Mouse (Mus musculus) limb, embryonic 11.5 days (tissue): ENCODE measurements around the gene Fbxw7. TPM values are rescaled to one million over a fixed set of nuclear protein-coding genes. Genes with fewer than 3 reads are reported as not detected.
A peak's percentile ranks its signal among the peaks of the same experiment; 100 is the strongest.

ENCODE experiments used
- ATAC-seq: fragments of 200-750 bp; cut with Nextera tagmentation; 2 replicates; pipeline ENCODE4 v1.8.0; 2017; ENCODE audit warnings: low read depth; ENCODE audit not compliant: insufficient number of reproducible peaks, low FRiP score, low TSS enrichment
- DNase-seq: peaks from one replicate; pipeline ENCODE4 v3.0.0-alpha.2; 2015; ENCODE audit warnings: low spot score
- H3K27ac ChIP-seq: fragments of 300-500 bp; sonication (generic); replicated peaks from 2 replicates; pipeline ENCODE4 v1.5.1; 2014; ENCODE audit warnings: low read depth, mild to moderate bottlenecking, low read length
- H3K27me3 ChIP-seq: fragments of 300-500 bp; sonication (generic); 2 replicates; pipeline ENCODE4 v1.6.1; 2014; ENCODE audit warnings: mild to moderate bottlenecking, low read length, mixed read lengths; ENCODE audit not compliant: control insufficient read depth, insufficient read depth
- H3K36me3 ChIP-seq: fragments of 300-500 bp; sonication (generic); 2 replicates; pipeline ENCODE4 v1.6.1; 2014; ENCODE audit warnings: mild to moderate bottlenecking, low read length, moderate library complexity, mixed read lengths; ENCODE audit not compliant: control insufficient read depth, insufficient read depth
- H3K4me1 ChIP-seq: fragments of 300-500 bp; sonication (generic); 2 replicates; pipeline ENCODE4 v1.6.1; 2014; ENCODE audit warnings: low read length, mixed read lengths; ENCODE audit not compliant: control insufficient read depth, insufficient read depth
- H3K4me2 ChIP-seq: fragments of 300-500 bp; sonication (generic); 2 replicates; pipeline ENCODE4 v1.6.1; 2014; ENCODE audit warnings: low read depth, mild to moderate bottlenecking, moderate library complexity; ENCODE audit not compliant: severe bottlenecking
- H3K4me3 ChIP-seq: fragments of 300-500 bp; sonication (generic); 2 replicates; pipeline ENCODE4 v1.5.1; 2014; ENCODE audit warnings: low read depth, low read length
- H3K9ac ChIP-seq: fragments of 300-500 bp; sonication (generic); 2 replicates; pipeline ENCODE4 v1.6.1; 2014; ENCODE audit warnings: mild to moderate bottlenecking, low read length
- H3K9me3 ChIP-seq: fragments of 300-500 bp; sonication (generic); 2 replicates; pipeline ENCODE4 v1.6.1; 2016; ENCODE audit warnings: low read length; ENCODE audit not compliant: control insufficient read depth
- WGBS: fragments of 180-500 bp; shearing (Covaris S2); extraction: QIAGEN DNeasy Blood & Tissue Kit; methylation state at CpG from one replicate; pipeline ENCODE4 v1.1.7; 2014; 5-methylcytosine and 5-hydroxymethylcytosine counted together
- polyA plus RNA-seq: library from polyadenylated mRNA; unstranded; fragments of >200 nt; fragmentation: Nextera tagmentation; extraction: Ambion mirVana; gene quantifications from 2 replicates; pipeline ENCODE4 v1.2.1, GENCODE M21; 2014

Fbxw7 gene
- polyA plus RNA-seq, 1 experiment from 2014 or later, result 8.5 TPM

DNA sequence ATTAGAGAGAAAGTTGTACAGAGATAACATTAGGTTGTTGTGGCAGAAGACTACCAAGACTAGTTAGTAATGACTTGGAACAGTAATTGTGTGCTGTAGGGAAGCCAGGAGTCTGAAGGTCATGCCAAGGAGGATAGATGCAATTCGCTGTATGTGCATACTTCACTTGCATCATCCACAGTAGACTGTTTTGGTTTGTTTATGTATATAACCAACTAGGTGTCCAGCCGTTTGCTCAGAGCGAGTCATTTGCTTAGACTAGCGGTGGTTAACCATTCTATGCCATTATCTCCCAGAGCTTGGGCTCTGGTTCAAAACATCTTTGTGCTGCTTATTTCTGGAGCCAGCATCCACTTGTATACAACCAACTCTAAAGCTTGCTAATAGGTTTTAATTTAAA, 134.3 kb downstream of the Fbxw7 start:
- ATAC-seq (no peak), DNase-seq (no peak)
- Histone ChIP-seq H3K9me3 (no peaks in the 10 kb centered on the region), H3K4me2 (no peak overlapping the region), H3K9ac (no peak overlapping the region), H3K4me3 (no peak overlapping the region), H3K36me3 (no peaks in the 10 kb centered on the region), H3K27ac (no peak overlapping the region), H3K4me1 (0 out of 2 replicates have a peak, but pooled peaks cover 2% of the 10 kb centered on the region), H3K27me3 (no peaks in the 10 kb centered on the region)
- 92% methylated on average over 4 of the region's 4 CpGs for WGBS

- Histone ChIP-seq H3K36me3 (no peaks in the 10 kb centered on the region), H3K27me3 (no peaks in the 10 kb centered on the region), H3K4me2 (peak overlapping the region; percentile 42; the same call in 1 of the 2 replicates), H3K4me1 (0 out of 2 replicates have a peak, but pooled peaks cover 2% of the 10 kb centered on the region), H3K4me3 (no peak overlapping the region), H3K27ac (no peak overlapping the region), H3K9me3 (no peaks in the 10 kb centered on the region), H3K9ac (no peak overlapping the region)
- ATAC-seq (no peak), DNase-seq (no peak)
- WGBS, result 48% methylated on average over 2 of the region's 2 CpGs
Observed at GRCm38 (mm10) chr3:84951698-84952097, 136.6 kb downstream of the Fbxw7 start.

- peak overlapping the region; percentile 42; the same call in 1 of the 2 replicates for H3K4me2 ChIP-seq
- no peak overlapping the region for H3K9ac ChIP-seq
- WGBS, result 17% methylated on average over 13 of the region's 13 CpGs
- H3K27me3 ChIP-seq, result no peaks in the 10 kb centered on the region
- H3K4me1 ChIP-seq, result 0 out of 2 replicates have a peak, but pooled peaks cover 2% of the 10 kb centered on the region
- H3K4me3 ChIP-seq, result peak overlapping the region; percentile 9; the same call in 1 of the 2 replicates
- H3K36me3 ChIP-seq, result no peaks in the 10 kb centered on the region
- no peak overlapping the region for H3K27ac ChIP-seq
- DNase-seq (peak; percentile 65), ATAC-seq (peak; percentile 84)
- no peaks in the 10 kb centered on the region for H3K9me3 ChIP-seq
Observed at GRCm38 (mm10) chr3:84952135-84952534, 137.1 kb downstream of the Fbxw7 start.

DNA sequence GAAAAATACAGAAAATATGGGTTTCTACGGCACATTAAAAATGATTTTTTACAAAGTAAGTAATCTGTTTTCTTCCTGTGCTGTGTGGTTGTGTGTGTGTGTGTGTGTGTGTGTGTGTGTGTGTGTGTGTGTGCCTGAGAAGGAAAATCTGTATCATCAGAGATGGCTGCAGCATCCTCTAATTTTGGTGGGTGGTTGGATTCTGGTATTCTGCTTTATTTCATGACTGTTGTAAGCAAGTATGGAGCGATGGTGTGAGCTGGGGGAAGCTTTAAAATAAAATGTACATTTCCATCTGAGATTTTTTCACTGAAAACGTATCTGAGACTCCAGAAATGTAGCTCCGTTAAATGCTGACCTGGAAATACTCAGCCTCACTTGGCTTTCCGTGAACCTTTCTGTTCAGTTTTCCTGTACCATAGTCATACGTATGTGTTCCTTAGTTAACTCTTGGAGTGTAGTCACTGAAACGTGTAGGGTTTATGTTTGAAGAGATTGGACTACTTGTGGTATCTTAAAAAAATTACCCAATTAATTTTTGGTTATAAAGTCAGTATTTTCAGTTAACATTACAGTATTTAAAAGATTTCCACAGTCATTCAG, 137.6 kb downstream of the Fbxw7 start:
- no peaks in the 10 kb centered on the region for H3K36me3 ChIP-seq
- H3K4me3 ChIP-seq, result peak overlapping the region; percentile 9; the same call in 1 of the 2 replicates
- no peak for ATAC-seq
- no peaks in the 10 kb centered on the region for H3K27me3 ChIP-seq
- H3K4me1 ChIP-seq, result 0 out of 2 replicates have a peak, but pooled peaks cover 2% of the 10 kb centered on the region
- H3K4me2 ChIP-seq, result peak overlapping the region; percentile 42; the same call in 1 of the 2 replicates
- DNase-seq, result no peak
- 73% methylated on average over 7 of the region's 7 CpGs for WGBS
- H3K9ac ChIP-seq, result no peak overlapping the region
- no peaks in the 10 kb centered on the region for H3K9me3 ChIP-seq
- H3K27ac ChIP-seq, result no peak overlapping the region

DNA sequence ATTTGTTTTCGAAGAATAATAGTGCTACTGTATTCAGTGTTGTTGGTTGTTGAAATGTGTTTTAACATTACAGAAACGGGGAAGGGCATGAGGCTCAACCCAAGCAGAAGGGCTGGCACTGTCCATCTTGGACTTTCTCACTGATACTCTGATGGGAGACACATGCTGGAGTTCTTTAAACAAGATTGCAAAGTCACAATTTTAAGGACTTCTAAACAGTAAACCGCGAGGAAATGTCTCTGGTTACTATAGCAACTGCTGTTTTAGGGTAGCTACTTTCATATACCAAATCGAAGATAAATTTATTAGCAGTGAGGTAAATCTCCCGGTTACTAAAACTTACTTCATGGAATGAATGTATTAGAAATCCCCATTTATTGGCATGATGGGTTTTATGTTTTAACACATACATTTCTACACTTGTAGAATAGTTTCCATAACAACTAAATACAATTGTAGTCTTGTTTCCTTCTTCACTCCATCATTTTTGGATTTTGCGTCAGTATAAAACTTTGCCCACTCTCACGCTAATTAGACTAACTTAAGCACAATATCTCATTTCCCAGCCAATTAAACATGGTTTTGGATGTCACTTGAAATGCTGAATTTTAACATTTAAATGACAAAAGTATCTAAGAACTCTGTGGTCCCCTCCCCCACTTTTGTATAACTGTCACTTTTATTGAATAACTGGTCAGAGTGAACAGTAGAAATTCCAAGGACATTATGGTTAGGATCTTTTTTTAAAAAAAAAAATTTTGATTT, 140.1 kb downstream of the Fbxw7 start:
- H3K27me3 ChIP-seq, result no peaks in the 10 kb centered on the region
- no peaks in the 10 kb centered on the region for H3K36me3 ChIP-seq
- H3K9me3 ChIP-seq, result no peaks in the 10 kb centered on the region
- no peak overlapping the region for H3K4me3 ChIP-seq
- no peak for ATAC-seq
- no peak overlapping the region for H3K9ac ChIP-seq
- 0 out of 2 replicates have a peak, but pooled peaks cover 2% of the 10 kb centered on the region for H3K4me1 ChIP-seq
- WGBS, result 91% methylated on average over 8 of the region's 8 CpGs
- no peak overlapping the region for H3K27ac ChIP-seq
- DNase-seq, result no peak
- H3K4me2 ChIP-seq, result no peak overlapping the region

- WGBS, result 90% methylated on average over 4 of the region's 4 CpGs
- no peaks in the 10 kb centered on the region for H3K36me3 ChIP-seq
- H3K27me3 ChIP-seq, result no peaks in the 10 kb centered on the region
- DNase-seq (no peak), ATAC-seq (no peak)
- no peak overlapping the region for H3K9ac ChIP-seq
- H3K27ac ChIP-seq, result no peak overlapping the region
- H3K9me3 ChIP-seq, result no peaks in the 10 kb centered on the region
- H3K4me3 ChIP-seq, result no peak overlapping the region
- 0 out of 2 replicates have a peak, but pooled peaks cover 2% of the 10 kb centered on the region for H3K4me1 ChIP-seq
- H3K4me2 ChIP-seq, result no peak overlapping the region
Observed at GRCm38 (mm10) chr3:84955857-84956256, 140.8 kb downstream of the Fbxw7 start.

DNA sequence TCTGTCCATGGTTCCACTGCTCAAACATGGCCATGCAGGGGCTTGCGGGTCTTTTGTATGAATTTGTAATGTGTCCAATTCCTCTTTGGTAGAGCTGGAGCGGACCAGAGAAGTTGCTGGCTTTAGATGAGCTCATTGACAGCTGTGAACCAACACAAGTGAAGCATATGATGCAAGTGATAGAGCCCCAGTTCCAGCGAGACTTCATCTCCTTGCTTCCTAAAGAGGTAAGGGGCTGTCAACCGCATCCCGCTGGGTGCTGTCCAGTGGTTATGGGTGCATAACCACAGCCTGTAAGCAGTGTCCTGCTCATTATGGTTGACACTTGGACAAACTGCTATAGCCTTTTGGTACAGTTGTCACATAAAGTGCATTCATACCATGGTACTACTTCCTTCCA, 150.1 kb downstream of the Fbxw7 start:
- H3K9ac ChIP-seq, result no peak overlapping the region
- WGBS, result 95% methylated on average over 5 of the region's 5 CpGs
- no peak overlapping the region for H3K27ac ChIP-seq
- DNase-seq (no peak), ATAC-seq (no peak)
- no peaks in the 10 kb centered on the region for H3K9me3 ChIP-seq
- H3K4me3 ChIP-seq, result no peak overlapping the region
- H3K4me2 ChIP-seq, result no peak overlapping the region
- no peaks in the 10 kb centered on the region for H3K27me3 ChIP-seq
- no peaks in the 10 kb centered on the region for H3K36me3 ChIP-seq
- H3K4me1 ChIP-seq, result no peaks in the 10 kb centered on the region

DNA sequence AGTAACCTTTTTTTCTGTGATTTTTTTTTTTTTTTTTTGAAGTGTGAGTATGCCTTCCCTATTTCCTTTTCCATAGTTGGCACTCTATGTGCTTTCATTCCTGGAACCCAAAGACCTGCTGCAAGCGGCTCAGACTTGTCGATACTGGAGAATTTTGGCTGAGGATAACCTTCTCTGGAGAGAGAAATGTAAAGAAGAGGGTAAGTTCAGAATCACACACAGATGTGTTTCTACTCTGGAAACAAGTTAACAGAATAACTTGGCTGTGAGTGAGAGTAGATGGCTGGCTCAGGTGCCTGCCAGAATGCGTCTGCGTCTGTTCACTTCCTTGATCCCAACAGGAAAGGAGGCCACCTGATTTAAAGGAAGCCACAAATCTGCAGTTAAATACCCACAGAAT, 152.3 kb downstream of the Fbxw7 start:
- Histone ChIP-seq H3K36me3 (no peaks in the 10 kb centered on the region), H3K9ac (no peak overlapping the region), H3K27me3 (no peaks in the 10 kb centered on the region)

More for the DNA sequence above, 152.3 kb downstream of the Fbxw7 start:
- DNase-seq (no peak), ATAC-seq (no peak)
- 90% methylated on average over 4 of the region's 4 CpGs for WGBS
- no peaks in the 10 kb centered on the region for H3K4me1 ChIP-seq
- H3K4me2 ChIP-seq, result no peak overlapping the region
- H3K27ac ChIP-seq, result no peak overlapping the region
- H3K9me3 ChIP-seq, result no peaks in the 10 kb centered on the region
- no peak overlapping the region for H3K4me3 ChIP-seq
